Comparison of ENCODE assay signal across 12 mouse cellular contexts in the genomic region with DNA sequence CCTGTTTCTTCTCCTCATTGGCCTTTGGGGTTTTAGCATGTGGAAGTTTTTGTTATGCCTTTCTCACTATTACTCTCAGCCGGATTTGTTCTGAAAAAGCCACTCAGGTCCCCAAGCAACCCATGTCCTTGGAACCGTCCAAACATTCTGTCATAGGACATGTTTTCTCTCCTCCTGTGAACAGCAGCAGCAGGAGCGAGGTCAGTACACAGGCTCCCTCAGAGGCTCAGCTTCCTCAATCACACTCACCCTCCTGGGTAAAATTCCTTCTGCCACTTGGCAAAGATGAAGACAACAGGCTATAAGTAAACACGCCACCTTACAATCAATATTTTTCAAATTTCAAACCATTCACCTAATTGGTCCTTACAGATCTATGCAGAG.
"Had no signal": no experiment of that assay in that cellular context is flagged by ENCODE, and none has a peak within 500 bp of the region (broad histone marks: within the 10 kb centered on the region; RNA-seq: fewer than 3 reads in every experiment).

No protein-coding gene starts in this region.

- H3K27me3 ChIP-seq: kidney, embryonic 15.5 days; limb, embryonic 13.5 days had no signal

- H3K36me3 ChIP-seq: kidney, embryonic 15.5 days; limb, embryonic 13.5 days had no signal

- H3K9me3 ChIP-seq: kidney, embryonic 15.5 days; limb, embryonic 13.5 days had no signal

- H3K4me1 ChIP-seq: kidney, embryonic 15.5 days; limb, embryonic 13.5 days had no signal

- H3K27ac ChIP-seq: kidney, embryonic 15.5 days; limb, embryonic 13.5 days; liver, embryonic 14.5 days had no signal

- H3K4me3 ChIP-seq: kidney, embryonic 15.5 days; limb, embryonic 13.5 days had no signal

- DNase-seq: kidney, adult 2 months; kidney, postnatal 14 days; left cerebral cortex, postnatal 4 days; lung, adult 18-20 months; retina, postnatal 1 day; right cerebral cortex, postnatal 4 days; spleen, adult 18-20 months; thymus, adult 18-20 months; thymus, postnatal 14 days had no signal

- H3K9ac ChIP-seq: kidney, embryonic 15.5 days; limb, embryonic 13.5 days; liver, embryonic 14.5 days had no signal

- H3K4me2 ChIP-seq: kidney, embryonic 15.5 days; limb, embryonic 13.5 days had no signal
